Mouse (Mus musculus): ENCODE measurements around the gene Ptrh2. TPM values are rescaled to one million over a fixed set of nuclear protein-coding genes. Genes with fewer than 3 reads are reported as not detected.

Ptrh2 gene
- polyA plus RNA-seq (2015; fragmentation: Nextera tagmentation; extraction: Ambion mirVana): 18.0 and 20.4 TPM in 2 replicates

GRCm38 (mm10) chr11:86683395-86684125 is at the start of gene Ptrh2, which contains the start of gene Vmp1:
Ptrh2 (plus strand) TSS chr11:86683985.
Vmp1 (minus strand) TSS chr11:86683836.

Other genes starting within 250 kb of the Ptrh2 start
- gene Rnft1, start 199.3 kb upstream of the Ptrh2 start, polyA plus RNA-seq (2015; fragmentation: Nextera tagmentation; extraction: Ambion mirVana): 71.0 and 91.2 TPM in 2 replicates
- 34.5 and 47.3 TPM in 2 replicates for gene Rps6kb1, start 139.2 kb upstream of the Ptrh2 start, polyA plus RNA-seq (2015; fragmentation: Nextera tagmentation; extraction: Ambion mirVana)
- 6.0 and 6.2 TPM in 2 replicates for gene Tubd1, start 139.0 kb upstream of the Ptrh2 start, polyA plus RNA-seq (2015; fragmentation: Nextera tagmentation; extraction: Ambion mirVana)
- 221 and 241 TPM in 2 replicates for gene Vmp1, start 149 bp upstream of the Ptrh2 start, polyA plus RNA-seq (2015; fragmentation: Nextera tagmentation; extraction: Ambion mirVana)
- 75.1 and 86.2 TPM in 2 replicates for gene Cltc, start 73.6 kb downstream of the Ptrh2 start, polyA plus RNA-seq (2015; fragmentation: Nextera tagmentation; extraction: Ambion mirVana)
- gene Dhx40, start 123.8 kb downstream of the Ptrh2 start, polyA plus RNA-seq (2015; fragmentation: Nextera tagmentation; extraction: Ambion mirVana): 13.8 and 14.4 TPM in 2 replicates